Mouse (Mus musculus): ENCODE results near the gene Acacb. TPM values are rescaled to one million over a fixed set of nuclear protein-coding genes. Genes with fewer than 3 reads are reported as not detected.

Acacb gene
- polyA plus RNA-seq, 1 experiment, result 0.48 TPM

DNA sequence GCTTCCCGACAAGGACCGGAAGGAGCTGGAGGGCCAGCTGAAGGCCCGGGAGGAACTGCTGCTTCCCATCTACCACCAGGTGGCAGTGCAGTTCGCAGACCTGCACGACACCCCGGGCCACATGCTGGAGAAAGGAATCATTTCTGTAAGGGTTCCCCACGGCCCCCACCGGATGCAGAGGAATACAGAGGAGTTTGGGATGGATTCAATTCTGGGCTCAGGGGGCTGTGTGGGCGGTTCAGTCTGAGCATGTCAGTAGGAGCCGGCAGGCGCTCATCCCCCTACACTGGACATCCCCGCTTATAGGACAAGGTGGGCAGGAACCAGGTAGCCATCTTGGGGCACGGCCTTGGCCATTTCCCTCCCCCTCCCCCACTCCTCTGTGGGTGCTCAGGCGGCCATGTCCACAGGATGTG, 101.8 kb downstream of the Acacb start:
- H3K9me3 ChIP-seq, result no peaks in the 10 kb centered on the region
- no peaks in the 10 kb centered on the region for H3K36me3 ChIP-seq (replicated peaks; ENCODE audit: low read length)
- no peak for TF ChIP-seq FLI1 (IDR thresholded peaks at IDR 0.05; ENCODE audit: low read length)
- TF ChIP-seq GATA1 (IDR thresholded peaks at IDR 0.05; ENCODE audit: borderline replicate concordance, low read length), result no peak
- peaks cover 38% of the 10 kb centered on the region for H3K27me3 ChIP-seq (replicated peaks)
- H3K4me1 ChIP-seq, result peaks cover 7% of the 10 kb centered on the region; the same call in 1 of the 2 replicates
- H3K4me3 ChIP-seq (replicated peaks), result no peak overlapping the region

DNA sequence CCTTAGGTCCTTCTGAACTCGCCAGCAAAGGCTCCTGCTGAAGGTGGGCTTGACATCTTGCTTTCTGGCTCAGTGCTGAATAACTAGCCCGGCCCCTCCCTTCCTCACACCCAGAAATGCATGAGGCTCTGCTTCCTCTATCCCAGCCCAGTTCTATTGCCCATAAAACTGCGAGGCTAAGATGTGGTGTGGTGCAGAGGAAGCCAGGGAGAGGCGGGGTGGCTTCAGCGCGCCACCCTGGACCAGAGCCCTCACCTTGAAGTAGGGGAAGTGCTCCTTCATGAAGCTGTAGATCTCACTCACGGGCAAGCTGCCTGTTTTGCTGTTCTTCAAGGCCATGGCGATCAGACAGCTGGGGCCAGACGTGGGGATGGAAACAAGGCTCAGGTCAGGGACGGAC, 113.2 kb downstream of the Acacb start:
- TF ChIP-seq GATA1 (IDR thresholded peaks at IDR 0.05; ENCODE audit: borderline replicate concordance, low read length), result no peak
- TF ChIP-seq FLI1 (IDR thresholded peaks at IDR 0.05; ENCODE audit: low read length), result no peak
- Histone ChIP-seq H3K36me3 (replicated peaks; ENCODE audit: low read length) (no peaks in the 10 kb centered on the region), H3K27me3 (replicated peaks) (peaks cover 53% of the 10 kb centered on the region), H3K4me3 (replicated peaks) (no peak overlapping the region), H3K9me3 (no peaks in the 10 kb centered on the region), H3K4me1 (no peaks in the 10 kb centered on the region; the same call in 1 of the 2 replicates)

DNA sequence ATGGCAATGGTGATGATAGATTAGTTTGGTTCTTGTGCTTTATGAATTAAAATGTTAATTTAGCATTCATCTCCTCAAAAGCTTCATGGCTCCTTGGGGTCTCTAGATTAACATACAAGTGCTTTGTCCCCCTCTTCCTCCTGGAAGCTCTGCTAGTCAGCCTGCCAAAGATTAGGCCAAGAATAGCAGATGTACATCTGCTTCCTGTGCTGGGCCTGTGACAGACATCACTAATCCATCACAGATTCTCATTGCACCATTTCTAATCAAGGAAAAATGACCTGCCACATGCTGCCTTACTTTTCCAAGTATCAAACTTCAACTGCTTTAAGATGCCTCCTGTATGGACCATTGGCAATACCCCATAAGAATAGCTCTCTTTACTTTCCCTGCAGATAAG, 115.2 kb downstream of the Acacb start:
- Histone ChIP-seq H3K36me3 (replicated peaks; ENCODE audit: low read length) (no peaks in the 10 kb centered on the region), H3K4me3 (replicated peaks) (no peak overlapping the region), H3K27me3 (replicated peaks) (peaks cover 56% of the 10 kb centered on the region), H3K9me3 (no peaks in the 10 kb centered on the region), H3K4me1 (no peaks in the 10 kb centered on the region; the same call in 1 of the 2 replicates)
- TF ChIP-seq GATA1 (IDR thresholded peaks at IDR 0.05; ENCODE audit: borderline replicate concordance, low read length) (no peak), FLI1 (IDR thresholded peaks at IDR 0.05; ENCODE audit: low read length) (no peak)

DNA sequence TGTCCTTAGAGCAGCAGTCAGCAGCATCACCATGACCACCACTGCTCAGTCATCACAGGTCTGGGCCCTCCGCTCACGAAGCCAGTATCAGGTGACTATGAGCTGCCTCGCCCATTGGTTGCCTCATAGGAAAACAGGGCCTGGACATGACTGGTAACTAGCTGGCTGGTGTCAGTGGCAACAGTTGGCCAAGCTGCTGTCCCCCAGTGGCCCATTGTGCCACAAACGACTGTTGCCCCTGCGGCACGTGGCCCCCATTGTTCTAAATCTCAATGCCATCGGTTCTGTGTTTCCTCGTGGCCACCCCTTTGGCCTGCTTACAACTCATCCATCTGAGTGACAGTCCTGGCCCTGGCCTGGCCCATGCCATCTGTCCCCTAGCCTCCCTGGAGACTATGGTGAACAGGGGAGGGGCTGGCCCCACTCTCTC, 117.7 kb downstream of the Acacb start:
- H3K4me3 ChIP-seq (replicated peaks), result no peak overlapping the region
- H3K27me3 ChIP-seq (replicated peaks), result peaks cover 68% of the 10 kb centered on the region
- H3K36me3 ChIP-seq (replicated peaks; ENCODE audit: low read length), result no peaks in the 10 kb centered on the region
- no peaks in the 10 kb centered on the region for H3K9me3 ChIP-seq
- peaks cover 5% of the 10 kb centered on the region for H3K4me1 ChIP-seq
- TF ChIP-seq GATA1 (IDR thresholded peaks at IDR 0.05; ENCODE audit: borderline replicate concordance, low read length) (no peak), FLI1 (IDR thresholded peaks at IDR 0.05; ENCODE audit: low read length) (no peak)

DNA sequence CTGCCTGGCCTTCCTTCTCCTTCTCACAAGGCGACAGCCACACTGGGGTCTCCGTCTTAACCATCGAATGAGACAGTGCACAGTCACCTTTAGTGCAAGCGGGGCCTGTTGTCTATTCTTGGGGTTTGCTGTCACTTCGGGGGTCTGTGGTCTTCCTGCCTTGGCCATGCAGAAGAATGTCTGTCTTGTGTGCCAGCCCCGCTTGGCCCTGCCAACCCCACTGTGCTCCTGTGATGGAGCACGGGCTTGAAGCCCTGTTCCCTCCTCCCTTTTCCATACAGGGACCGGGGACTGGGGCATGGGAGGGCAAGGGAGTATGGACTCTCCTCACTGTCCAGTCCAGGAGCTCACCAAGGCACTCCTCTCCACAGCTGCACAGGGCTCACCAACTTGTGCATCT, 118.5 kb downstream of the Acacb start:
- no peaks in the 10 kb centered on the region for H3K36me3 ChIP-seq (replicated peaks; ENCODE audit: low read length)
- peaks cover 12% of the 10 kb centered on the region for H3K4me1 ChIP-seq
- TF ChIP-seq GATA1 (IDR thresholded peaks at IDR 0.05; ENCODE audit: borderline replicate concordance, low read length), result no peak
- H3K4me3 ChIP-seq (replicated peaks), result no peak overlapping the region
- no peaks in the 10 kb centered on the region for H3K9me3 ChIP-seq
- peaks cover 71% of the 10 kb centered on the region for H3K27me3 ChIP-seq (replicated peaks)

DNA sequence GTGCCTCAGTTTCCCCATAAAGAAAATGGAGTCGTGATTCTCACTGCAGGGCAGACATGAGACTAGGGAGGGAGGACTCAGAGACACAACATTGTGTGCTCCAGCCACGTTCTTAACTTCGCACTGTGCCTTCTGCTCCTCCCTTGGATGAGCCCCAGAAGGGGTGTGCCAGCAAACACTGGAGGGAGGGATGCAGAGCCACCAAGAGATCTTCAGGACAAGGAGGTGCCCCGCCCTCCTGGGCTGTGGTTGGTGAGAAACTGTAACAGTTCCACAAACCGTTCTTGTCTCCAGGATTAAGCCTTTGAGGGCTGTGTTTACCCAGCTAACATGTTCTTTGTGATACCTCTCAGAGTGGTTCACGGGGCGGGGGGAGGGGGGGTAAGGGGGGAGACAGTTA, 122.3 kb downstream of the Acacb start:
- peaks cover 97% of the 10 kb centered on the region for H3K27me3 ChIP-seq (replicated peaks)
- no peak overlapping the region for H3K4me3 ChIP-seq (replicated peaks)
- H3K36me3 ChIP-seq (replicated peaks; ENCODE audit: low read length), result no peaks in the 10 kb centered on the region
- H3K4me1 ChIP-seq, result peaks cover 18% of the 10 kb centered on the region
- H3K9me3 ChIP-seq, result no peaks in the 10 kb centered on the region
- no peak for TF ChIP-seq FLI1 (IDR thresholded peaks at IDR 0.05; ENCODE audit: low read length)
- no peak for TF ChIP-seq GATA1 (IDR thresholded peaks at IDR 0.05; ENCODE audit: borderline replicate concordance, low read length)

DNA sequence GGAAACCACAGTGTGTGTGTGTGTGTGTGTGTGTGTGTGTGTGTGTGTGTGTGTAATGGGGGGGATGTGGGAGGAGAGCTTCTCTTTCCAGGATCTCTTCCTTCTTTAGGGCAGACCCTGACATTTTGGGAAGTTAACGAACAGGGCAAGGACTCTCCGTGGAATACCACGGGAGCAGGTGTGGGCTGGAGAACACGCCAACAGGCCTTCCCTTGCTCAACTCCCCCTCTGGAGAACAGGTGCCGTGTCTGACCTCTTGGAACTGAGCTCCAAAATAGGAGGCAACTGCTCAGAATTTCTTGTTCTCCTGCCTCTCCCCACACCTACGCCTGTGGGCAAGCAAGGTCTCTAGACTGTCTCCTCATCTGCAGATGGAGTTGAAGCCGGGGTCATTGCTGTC, 123.2 kb downstream of the Acacb start:
- no peak overlapping the region for H3K4me3 ChIP-seq (replicated peaks)
- H3K4me1 ChIP-seq, result peaks cover 19% of the 10 kb centered on the region
- no peaks in the 10 kb centered on the region for H3K36me3 ChIP-seq (replicated peaks; ENCODE audit: low read length)
- peaks cover 97% of the 10 kb centered on the region for H3K27me3 ChIP-seq (replicated peaks)
- no peaks in the 10 kb centered on the region for H3K9me3 ChIP-seq
- TF ChIP-seq GATA1 (IDR thresholded peaks at IDR 0.05; ENCODE audit: borderline replicate concordance, low read length) (no peak), FLI1 (IDR thresholded peaks at IDR 0.05; ENCODE audit: low read length) (no peak)

DNA sequence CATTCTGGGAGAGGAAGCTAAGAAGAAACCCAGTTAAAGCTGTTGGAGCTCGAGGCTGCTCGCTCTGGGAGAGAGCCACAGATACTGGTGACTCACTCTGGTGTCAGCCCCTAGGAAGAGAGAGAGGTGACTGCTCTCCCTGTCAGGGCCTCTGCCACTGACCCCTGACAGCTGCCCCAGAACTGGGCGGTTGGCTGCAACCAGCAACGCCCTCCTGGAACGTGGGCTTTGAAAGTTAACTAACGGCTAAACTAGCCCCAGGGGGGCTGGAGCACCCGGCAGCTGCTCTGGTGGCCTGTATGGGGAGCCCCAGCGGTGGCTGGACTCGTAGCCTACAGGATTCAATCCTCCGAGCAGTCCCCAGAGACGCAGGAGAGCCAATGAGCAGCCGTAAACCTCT, 123.6 kb downstream of the Acacb start:
- Histone ChIP-seq H3K9me3 (no peaks in the 10 kb centered on the region), H3K4me1 (peaks cover 19% of the 10 kb centered on the region), H3K27me3 (replicated peaks) (peaks cover 97% of the 10 kb centered on the region), H3K4me3 (replicated peaks) (no peak overlapping the region), H3K36me3 (replicated peaks; ENCODE audit: low read length) (no peaks in the 10 kb centered on the region)
- TF ChIP-seq FLI1 (IDR thresholded peaks at IDR 0.05; ENCODE audit: low read length) (no peak), GATA1 (IDR thresholded peaks at IDR 0.05; ENCODE audit: borderline replicate concordance, low read length) (no peak)

DNA sequence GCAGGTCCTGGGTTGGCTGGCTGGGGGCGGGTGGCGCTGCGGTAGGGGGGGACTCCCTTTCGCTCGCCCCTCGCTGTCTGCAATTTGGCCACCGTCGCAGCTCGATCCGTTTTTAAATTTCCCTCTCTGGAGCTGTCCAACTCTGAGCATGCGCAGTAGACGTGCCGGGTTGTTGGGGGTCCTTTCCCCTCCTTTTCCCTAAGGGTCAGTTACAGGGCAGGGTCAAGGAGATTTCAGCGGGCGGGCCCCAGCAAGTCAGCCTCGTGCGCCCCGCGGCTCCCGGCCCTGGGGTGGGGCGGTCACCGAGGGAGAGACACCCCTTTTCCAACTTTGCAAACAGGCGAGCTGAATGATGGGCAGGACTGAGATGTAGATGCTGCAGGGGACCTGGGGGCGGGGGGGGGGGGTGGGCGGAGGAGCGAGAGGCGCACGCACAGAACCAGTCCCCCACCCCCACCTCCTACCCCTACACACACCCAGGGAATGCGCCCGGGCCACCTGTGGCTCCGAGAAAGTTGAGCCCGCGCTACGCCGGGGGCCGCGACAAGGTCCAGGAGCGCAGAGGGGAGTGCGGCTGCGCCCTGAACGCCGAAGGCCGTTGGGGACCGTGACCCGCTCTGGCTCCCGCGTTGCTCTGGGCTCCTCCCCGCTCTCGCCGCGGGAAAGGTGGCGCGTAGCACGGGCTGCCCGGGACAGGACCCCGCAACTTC, 127.5 kb downstream of the Acacb start, which contains the start of gene Foxn4:
Gene Foxn4 (minus strand): TSS at position 115 of the 710 bp plus-strand sequence.
- Histone ChIP-seq H3K27me3 (replicated peaks) (peaks cover 91% of the 10 kb centered on the region), H3K4me3 (replicated peaks) (no peak within 1 kb of the TSS), H3K4me1 (peaks cover 16% of the 10 kb centered on the region), H3K9me3 (no peaks in the 10 kb centered on the region), H3K36me3 (replicated peaks; ENCODE audit: low read length) (no peaks in the 10 kb centered on the region)
- TF ChIP-seq GATA1 (IDR thresholded peaks at IDR 0.05; ENCODE audit: borderline replicate concordance, low read length) (no peak), FLI1 (IDR thresholded peaks at IDR 0.05; ENCODE audit: low read length) (no peak)

DNA sequence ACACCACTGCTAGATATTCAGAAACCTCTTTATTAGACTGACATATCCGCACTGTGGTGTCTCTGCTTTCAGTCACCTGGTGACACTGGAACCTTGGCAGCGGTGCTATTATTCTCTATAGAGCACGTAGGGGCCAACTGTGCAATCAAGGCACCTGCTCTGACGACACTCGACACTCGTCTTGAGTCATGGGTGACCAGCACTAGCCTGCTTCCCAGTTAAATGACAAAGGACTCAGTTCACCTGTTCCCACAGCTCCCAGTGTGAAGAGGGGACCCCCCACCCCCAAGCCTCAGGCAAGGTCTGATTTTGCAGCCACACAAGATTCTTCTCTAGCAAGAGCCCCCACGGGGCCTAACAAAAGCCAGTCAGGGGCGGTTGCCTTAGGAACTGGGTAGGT, 129.0 kb downstream of the Acacb start:
- TF ChIP-seq GATA1 (IDR thresholded peaks at IDR 0.05; ENCODE audit: borderline replicate concordance, low read length) (no peak), FLI1 (IDR thresholded peaks at IDR 0.05; ENCODE audit: low read length) (no peak)

More for the DNA sequence above, 129.0 kb downstream of the Acacb start:
- Histone ChIP-seq H3K4me1 (peaks cover 5% of the 10 kb centered on the region; the same call in 1 of the 2 replicates), H3K9me3 (no peaks in the 10 kb centered on the region), H3K27me3 (replicated peaks) (peaks cover 83% of the 10 kb centered on the region), H3K4me3 (replicated peaks) (no peak overlapping the region), H3K36me3 (replicated peaks; ENCODE audit: low read length) (no peaks in the 10 kb centered on the region)
